Mouse (Mus musculus): ENCODE results near the gene Cd81.

DNA sequence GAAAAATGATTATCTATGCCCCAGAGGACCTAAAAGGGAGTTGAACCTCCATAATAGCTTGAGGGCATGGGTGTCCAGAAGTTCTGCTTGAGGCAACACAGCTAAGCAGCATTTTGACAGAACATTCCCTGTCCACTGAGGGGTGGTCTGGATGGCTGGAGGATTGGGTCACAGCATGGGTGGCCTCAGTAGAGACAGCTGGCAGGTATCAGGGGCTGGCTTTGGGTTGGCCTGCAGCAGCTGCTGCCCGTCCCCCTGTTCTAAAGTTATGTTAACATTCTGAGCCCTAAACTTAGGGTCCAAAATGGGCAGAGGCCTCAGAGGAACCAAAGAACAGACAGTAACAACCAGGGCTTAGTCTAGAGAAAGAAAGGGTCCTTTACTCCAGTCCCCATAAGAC lies 41.3 kb upstream of the Cd81 start:
- TF ChIP-seq CTCF (IDR thresholded peaks at IDR 0.05; ENCODE audit: low read depth): no peak
- TF ChIP-seq EP300 (IDR thresholded peaks at IDR 0.05; ENCODE audit: low read depth): no peak

Data from heart, postnatal 0 days (tissue).